Mouse (Mus musculus) ES-E14 (cell line): ENCODE measurements around the gene Mpc2.

Experiments
- CHD2 ChIP-seq: IDR thresholded peaks from 2 replicates; pipeline ENCODE4 v1.6.1; 2014; ENCODE audit warnings: mild to moderate bottlenecking, low read depth, low read length, inconsistent platforms
- HCFC1 ChIP-seq: IDR thresholded peaks from 2 replicates; pipeline ENCODE4 v1.6.1; 2012; ENCODE audit warnings: low read length, inconsistent platforms, borderline replicate concordance; ENCODE audit not compliant: insufficient read depth
- MAFK ChIP-seq: IDR thresholded peaks from 2 replicates; pipeline ENCODE4 v1.6.1; 2014; ENCODE audit warnings: mild to moderate bottlenecking, low read depth, low read length, inconsistent platforms; ENCODE audit not compliant: insufficient read depth
- ZNF384 ChIP-seq: IDR thresholded peaks from 2 replicates; pipeline ENCODE4 v1.6.1; 2012; ENCODE audit warnings: low read depth, low read length, inconsistent platforms

GRCm38 (mm10) chr1:165520716-165521115 lies 60.3 kb downstream of the Mpc2 start:
- TF ChIP-seq CHD2 (no peak), ZNF384 (no peak), MAFK (no peak), HCFC1 (no peak)
